Mouse (Mus musculus): ENCODE data around the gene Mus81. TPM values are rescaled to one million over a fixed set of nuclear protein-coding genes. Genes with fewer than 3 reads are reported as not detected.
A peak's percentile ranks its signal among the peaks of the same experiment; 100 is the strongest.

Mus81 gene
- 12.4 and 14.4 TPM in 2 replicates for polyA plus RNA-seq (2015; fragmentation: Nextera tagmentation; extraction: Ambion mirVana)

- peak within 1 kb of the TSS; percentile 89 for H3K27ac ChIP-seq (ENCODE audit: low read depth, low read length)
- peak; percentile 96 for TF ChIP-seq CTCF (IDR thresholded peaks at IDR 0.05; ENCODE audit: low read depth)
- peak within 1 kb of the TSS; percentile 80 for H3K4me2 ChIP-seq (replicated peaks; ENCODE audit: low read depth)
- peak within 1 kb of the TSS; percentile 26; the same call in 1 of the 2 replicates for H3K9ac ChIP-seq (ENCODE audit: low read depth, low read length)
- H3K9me3 ChIP-seq (ENCODE audit: control insufficient read depth), result no peaks in the 10 kb centered on the region
- peaks cover 41% of the 10 kb centered on the region for H3K36me3 ChIP-seq (ENCODE audit: control insufficient read depth, insufficient read depth)
- ATAC-seq, result peak; percentile 53
- WGBS, result under 1% methylated on average over 39 of the region's 39 CpGs
- 0 out of 2 replicates have a peak, but pooled peaks cover 2% of the 10 kb centered on the region for H3K4me1 ChIP-seq (replicated peaks; ENCODE audit: control insufficient read depth, insufficient read depth, low read length)
- H3K4me3 ChIP-seq (ENCODE audit: low read depth, low read length), result peak within 1 kb of the TSS; percentile 44
- no peaks in the 10 kb centered on the region for H3K27me3 ChIP-seq (replicated peaks; ENCODE audit: control insufficient read depth, insufficient read depth, low read length)
These were observed at the start of gene Mus81 for GRCm38 (mm10) chr19:5487768-5488550. Gene Mus81, minus strand, starts transcription at chr19:5488402.

- no peak overlapping the region for H3K9ac ChIP-seq (ENCODE audit: low read depth, low read length)
- no peaks in the 10 kb centered on the region; the same call in 1 of the 2 replicates for H3K36me3 ChIP-seq (ENCODE audit: control insufficient read depth, insufficient read depth)
- no peak overlapping the region for H3K4me2 ChIP-seq (replicated peaks; ENCODE audit: low read depth)
- no peaks in the 10 kb centered on the region for H3K4me1 ChIP-seq (replicated peaks; ENCODE audit: control insufficient read depth, insufficient read depth, low read length)
- no peak overlapping the region for H3K27ac ChIP-seq (ENCODE audit: low read depth, low read length)
- 62% methylated on average over 8 of the region's 8 CpGs for WGBS
- TF ChIP-seq CTCF (IDR thresholded peaks at IDR 0.05; ENCODE audit: low read depth), result no peak
- no peaks in the 10 kb centered on the region for H3K27me3 ChIP-seq (replicated peaks; ENCODE audit: control insufficient read depth, insufficient read depth, low read length)
- no peaks in the 10 kb centered on the region for H3K9me3 ChIP-seq (ENCODE audit: control insufficient read depth)
- no peak for ATAC-seq
- no peak overlapping the region for H3K4me3 ChIP-seq (ENCODE audit: low read depth, low read length)
These were observed 44.3 kb upstream of the Mus81 start for GRCm38 (mm10) chr19:5532520-5532919.

- WGBS, result 31% methylated on average over 7 of the region's 7 CpGs
- Histone ChIP-seq H3K9ac (ENCODE audit: low read depth, low read length) (no peak overlapping the region), H3K4me2 (replicated peaks; ENCODE audit: low read depth) (peak overlapping the region; percentile 67), H3K27ac (ENCODE audit: low read depth, low read length) (no peak overlapping the region), H3K9me3 (ENCODE audit: control insufficient read depth) (no peaks in the 10 kb centered on the region), H3K27me3 (replicated peaks; ENCODE audit: control insufficient read depth, insufficient read depth, low read length) (no peaks in the 10 kb centered on the region), H3K4me1 (replicated peaks; ENCODE audit: control insufficient read depth, insufficient read depth, low read length) (no peaks in the 10 kb centered on the region), H3K4me3 (ENCODE audit: low read depth, low read length) (peak overlapping the region; percentile 30; the same call in 1 of the 2 replicates), H3K36me3 (ENCODE audit: control insufficient read depth, insufficient read depth) (no peaks in the 10 kb centered on the region)
- no peak for TF ChIP-seq CTCF (IDR thresholded peaks at IDR 0.05; ENCODE audit: low read depth)
- ATAC-seq, result no peak
These were observed 41.9 kb upstream of the Mus81 start for GRCm38 (mm10) chr19:5530138-5530524.

- H3K4me1 ChIP-seq (replicated peaks; ENCODE audit: control insufficient read depth, insufficient read depth, low read length), result no peaks in the 10 kb centered on the region
- H3K4me2 ChIP-seq (replicated peaks; ENCODE audit: low read depth), result peak overlapping the region; percentile 67
- H3K4me3 ChIP-seq (ENCODE audit: low read depth, low read length), result peak overlapping the region; percentile 30
- H3K27ac ChIP-seq (ENCODE audit: low read depth, low read length), result peak overlapping the region; percentile 61
- no peaks in the 10 kb centered on the region for H3K36me3 ChIP-seq (ENCODE audit: control insufficient read depth, insufficient read depth)
- no peaks in the 10 kb centered on the region for H3K27me3 ChIP-seq (replicated peaks; ENCODE audit: control insufficient read depth, insufficient read depth, low read length)
- H3K9me3 ChIP-seq (ENCODE audit: control insufficient read depth), result no peaks in the 10 kb centered on the region
- peak; percentile 97 for ATAC-seq
- TF ChIP-seq CTCF (IDR thresholded peaks at IDR 0.05; ENCODE audit: low read depth), result peak; percentile 99
- H3K9ac ChIP-seq (ENCODE audit: low read depth, low read length), result peak overlapping the region; percentile 19; the same call in 1 of the 2 replicates
- 10% methylated on average over 20 of the region's 20 CpGs for WGBS
These were observed 41.3 kb upstream of the Mus81 start for GRCm38 (mm10) chr19:5529325-5530137.

DNA sequence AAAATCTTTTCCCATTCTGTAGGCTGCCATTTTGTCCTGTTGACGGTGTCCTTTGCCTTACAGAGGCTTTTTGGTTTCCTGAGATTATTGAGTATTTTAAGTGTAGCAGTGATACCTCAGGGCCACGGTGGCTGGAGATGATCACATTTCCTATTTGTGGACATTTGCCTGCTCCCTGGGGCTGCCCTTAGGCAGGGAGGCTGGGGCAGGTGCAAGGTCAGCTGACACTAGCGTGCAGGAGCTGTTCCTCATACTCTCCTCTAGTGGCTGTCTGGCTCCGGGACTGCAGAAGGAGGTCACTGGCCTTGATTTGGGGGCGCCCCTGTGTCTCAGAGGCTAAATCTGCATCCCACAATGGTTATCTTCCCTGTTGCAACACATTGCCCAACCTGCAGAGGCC lies 37.0 kb upstream of the Mus81 start:
- Histone ChIP-seq H3K27me3 (replicated peaks; ENCODE audit: control insufficient read depth, insufficient read depth, low read length) (no peaks in the 10 kb centered on the region), H3K9me3 (ENCODE audit: control insufficient read depth) (no peaks in the 10 kb centered on the region), H3K9ac (ENCODE audit: low read depth, low read length) (no peak overlapping the region), H3K4me2 (replicated peaks; ENCODE audit: low read depth) (no peak overlapping the region), H3K4me1 (replicated peaks; ENCODE audit: control insufficient read depth, insufficient read depth, low read length) (no peaks in the 10 kb centered on the region), H3K4me3 (ENCODE audit: low read depth, low read length) (no peak overlapping the region), H3K36me3 (ENCODE audit: control insufficient read depth, insufficient read depth) (no peaks in the 10 kb centered on the region), H3K27ac (ENCODE audit: low read depth, low read length) (no peak overlapping the region)
- no peak for ATAC-seq
- TF ChIP-seq CTCF (IDR thresholded peaks at IDR 0.05; ENCODE audit: low read depth), result no peak
- 73% methylated on average over 5 of the region's 5 CpGs for WGBS

- H3K9me3 ChIP-seq (ENCODE audit: control insufficient read depth), result no peaks in the 10 kb centered on the region
- TF ChIP-seq CTCF (IDR thresholded peaks at IDR 0.05; ENCODE audit: low read depth), result no peak
- H3K4me2 ChIP-seq (replicated peaks; ENCODE audit: low read depth), result no peak overlapping the region
- no peaks in the 10 kb centered on the region for H3K27me3 ChIP-seq (replicated peaks; ENCODE audit: control insufficient read depth, insufficient read depth, low read length)
- H3K36me3 ChIP-seq (ENCODE audit: control insufficient read depth, insufficient read depth), result no peaks in the 10 kb centered on the region
- peak; percentile 86 for ATAC-seq
- H3K4me3 ChIP-seq (ENCODE audit: low read depth, low read length), result no peak overlapping the region
- no peak overlapping the region for H3K27ac ChIP-seq (ENCODE audit: low read depth, low read length)
- no peak overlapping the region for H3K9ac ChIP-seq (ENCODE audit: low read depth, low read length)
- WGBS, result 74% methylated on average over 3 of the region's 3 CpGs
- no peaks in the 10 kb centered on the region; the same call in 1 of the 2 replicates for H3K4me1 ChIP-seq (replicated peaks; ENCODE audit: control insufficient read depth, insufficient read depth, low read length)
These were observed 30.5 kb upstream of the Mus81 start for GRCm38 (mm10) chr19:5518721-5519120.
